Mouse (Mus musculus): ENCODE data around the gene Ptgs1. TPM values are rescaled to one million over a fixed set of nuclear protein-coding genes. Genes with fewer than 3 reads are reported as not detected.
"Not testable (repeated sequence)": the region's sequence is repeated elsewhere in the genome, so short reads cannot be mapped to it uniquely, and the experiment has no call there.

The Ptgs1 gene
- 7.4 and 8.1 TPM in 2 replicates for polyA plus RNA-seq (2015; fragmentation: Nextera tagmentation; extraction: Ambion mirVana)

- H3K36me3 ChIP-seq: no peaks in the 10 kb centered on the region
- peaks cover 12% of the 10 kb centered on the region for H3K4me1 ChIP-seq
- WGBS: under 1% methylated on average over 18 of the region's 18 CpGs
- peak within 1 kb of the TSS; percentile 47; the same call in 1 of the 2 replicates for H3K9ac ChIP-seq (replicated peaks)
- peak within 1 kb of the TSS; percentile 40 for H3K4me3 ChIP-seq (replicated peaks)
- H3K27me3 ChIP-seq (replicated peaks): peaks cover 21% of the 10 kb centered on the region
- peak within 1 kb of the TSS; percentile 72 for H3K4me2 ChIP-seq
- no peak within 1 kb of the TSS for H3K27ac ChIP-seq (replicated peaks)
- no peak for ATAC-seq (ENCODE audit: low FRiP score)
- H3K9me3 ChIP-seq (replicated peaks): no peaks in the 10 kb centered on the region
Measured at GRCm38 (mm10) chr2:36230366-36230765, at the start of gene Ptgs1. TSS of gene Ptgs1 (plus strand) at chr2:36230426.

- not testable (repeated sequence) for H3K27me3 ChIP-seq (replicated peaks); H3K9me3 ChIP-seq (replicated peaks); H3K27ac ChIP-seq (replicated peaks); ATAC-seq (ENCODE audit: low FRiP score); H3K4me2 ChIP-seq; H3K9ac ChIP-seq (replicated peaks); H3K4me3 ChIP-seq (replicated peaks); H3K4me1 ChIP-seq
- H3K36me3 ChIP-seq: peaks cover 13% of the 10 kb centered on the region
- 85% methylated on average over 4 of the region's 4 CpGs for WGBS
Measured at GRCm38 (mm10) chr2:36181587-36182368, 48.4 kb upstream of the Ptgs1 start.

GRCm38 (mm10) chr2:36183278-36183677, 46.9 kb upstream of the Ptgs1 start:
- H3K4me2 ChIP-seq: no peak overlapping the region
- H3K27ac ChIP-seq (replicated peaks): no peak overlapping the region
- H3K9me3 ChIP-seq (replicated peaks): no peaks in the 10 kb centered on the region
- H3K27me3 ChIP-seq (replicated peaks): no peaks in the 10 kb centered on the region
- 80% methylated on average over 2 of the region's 2 CpGs for WGBS
- no peak for ATAC-seq (ENCODE audit: low FRiP score)
- no peak overlapping the region for H3K9ac ChIP-seq (replicated peaks)
- peaks cover 5% of the 10 kb centered on the region; the same call in 1 of the 2 replicates for H3K36me3 ChIP-seq
- H3K4me1 ChIP-seq: no peaks in the 10 kb centered on the region
- no peak overlapping the region for H3K4me3 ChIP-seq (replicated peaks)

- no peaks in the 10 kb centered on the region for H3K4me1 ChIP-seq
- no peak overlapping the region for H3K9ac ChIP-seq (replicated peaks)
- 88% methylated on average over 2 of the region's 2 CpGs for WGBS
- no peaks in the 10 kb centered on the region for H3K27me3 ChIP-seq (replicated peaks)
- no peak overlapping the region for H3K27ac ChIP-seq (replicated peaks)
- no peaks in the 10 kb centered on the region for H3K36me3 ChIP-seq
- H3K4me2 ChIP-seq: no peak overlapping the region
- H3K9me3 ChIP-seq (replicated peaks): no peaks in the 10 kb centered on the region
- ATAC-seq (ENCODE audit: low FRiP score): no peak
- no peak overlapping the region for H3K4me3 ChIP-seq (replicated peaks)
Measured at GRCm38 (mm10) chr2:36184192-36184591, 46.0 kb upstream of the Ptgs1 start.

GRCm38 (mm10) chr2:36184876-36185275, 45.4 kb upstream of the Ptgs1 start:
- H3K27me3 ChIP-seq (replicated peaks): no peaks in the 10 kb centered on the region
- H3K9ac ChIP-seq (replicated peaks): no peak overlapping the region
- H3K27ac ChIP-seq (replicated peaks): no peak overlapping the region
- H3K4me2 ChIP-seq: no peak overlapping the region
- no peaks in the 10 kb centered on the region for H3K36me3 ChIP-seq
- H3K4me1 ChIP-seq: no peaks in the 10 kb centered on the region
- 82% methylated on average over 6 of the region's 6 CpGs for WGBS
- ATAC-seq (ENCODE audit: low FRiP score): no peak
- no peaks in the 10 kb centered on the region for H3K9me3 ChIP-seq (replicated peaks)
- no peak overlapping the region for H3K4me3 ChIP-seq (replicated peaks)

- ATAC-seq (ENCODE audit: low FRiP score); H3K4me2 ChIP-seq; H3K27me3 ChIP-seq (replicated peaks); H3K9ac ChIP-seq (replicated peaks); H3K27ac ChIP-seq (replicated peaks); H3K4me3 ChIP-seq (replicated peaks); H3K9me3 ChIP-seq (replicated peaks); H3K36me3 ChIP-seq; H3K4me1 ChIP-seq: not testable (repeated sequence)
- 74% methylated on average over 6 of the region's 6 CpGs for WGBS
Measured at GRCm38 (mm10) chr2:36189200-36189599, 41.0 kb upstream of the Ptgs1 start.

GRCm38 (mm10) chr2:36191098-36191941, 38.9 kb upstream of the Ptgs1 start:
- 50% methylated on average over 12 of the region's 12 CpGs for WGBS
- no peaks in the 10 kb centered on the region for H3K27me3 ChIP-seq (replicated peaks)
- H3K9ac ChIP-seq (replicated peaks): no peak overlapping the region
- H3K4me1 ChIP-seq: 0 out of 2 replicates have a peak, but pooled peaks cover 4% of the 10 kb centered on the region
- H3K4me2 ChIP-seq: no peak overlapping the region
- no peak overlapping the region for H3K4me3 ChIP-seq (replicated peaks)
- ATAC-seq (ENCODE audit: low FRiP score): 0 out of 2 replicates have a peak, but pooled peaks have one; percentile 35
- H3K36me3 ChIP-seq: no peaks in the 10 kb centered on the region
- H3K9me3 ChIP-seq (replicated peaks): no peaks in the 10 kb centered on the region
- H3K27ac ChIP-seq (replicated peaks): no peak overlapping the region

- peaks cover 16% of the 10 kb centered on the region for H3K4me1 ChIP-seq
- H3K27me3 ChIP-seq (replicated peaks): peaks cover 25% of the 10 kb centered on the region
- ATAC-seq (ENCODE audit: low FRiP score): no peak
- no peak overlapping the region for H3K9ac ChIP-seq (replicated peaks)
- H3K27ac ChIP-seq (replicated peaks): no peak overlapping the region
- WGBS: 78% methylated on average over 3 of the region's 3 CpGs
- no peak overlapping the region for H3K4me2 ChIP-seq
- H3K4me3 ChIP-seq (replicated peaks): no peak overlapping the region
- H3K9me3 ChIP-seq (replicated peaks): no peaks in the 10 kb centered on the region
- H3K36me3 ChIP-seq: no peaks in the 10 kb centered on the region
Measured at GRCm38 (mm10) chr2:36197021-36197420, 33.2 kb upstream of the Ptgs1 start.

GRCm38 (mm10) chr2:36197919-36198881, 32.0 kb upstream of the Ptgs1 start:
- Histone ChIP-seq H3K4me2 (peak overlapping the region; percentile 40), H3K4me1 (peaks cover 27% of the 10 kb centered on the region), H3K9ac (replicated peaks) (0 out of 2 replicates have a peak overlapping the region, but pooled peaks have one; percentile 2), H3K36me3 (no peaks in the 10 kb centered on the region), H3K4me3 (replicated peaks) (no peak overlapping the region), H3K27me3 (replicated peaks) (peaks cover 30% of the 10 kb centered on the region), H3K27ac (replicated peaks) (no peak overlapping the region), H3K9me3 (replicated peaks) (no peaks in the 10 kb centered on the region)
- peak; percentile 43 for ATAC-seq (ENCODE audit: low FRiP score)
- WGBS: 9% methylated on average over 20 of the region's 20 CpGs

- Histone ChIP-seq H3K4me1 (peaks cover 34% of the 10 kb centered on the region), H3K4me2 (peak overlapping the region; percentile 40), H3K27ac (replicated peaks) (no peak overlapping the region), H3K27me3 (replicated peaks) (peaks cover 31% of the 10 kb centered on the region), H3K4me3 (replicated peaks) (no peak overlapping the region), H3K9ac (replicated peaks) (no peak overlapping the region), H3K36me3 (no peaks in the 10 kb centered on the region), H3K9me3 (replicated peaks) (no peaks in the 10 kb centered on the region)
- ATAC-seq (ENCODE audit: low FRiP score): no peak
- WGBS: 13% methylated on average over 3 of the region's 3 CpGs
Measured at GRCm38 (mm10) chr2:36198882-36199262, 31.4 kb upstream of the Ptgs1 start.

- H3K9ac ChIP-seq (replicated peaks): no peak overlapping the region
- whole genome bisulfite sequencing: 95% methylated on average over 2 of the region's 2 CpGs
- H3K4me1 ChIP-seq: peaks cover 38% of the 10 kb centered on the region
- no peak for ATAC-seq (ENCODE audit: low FRiP score)
- H3K27ac ChIP-seq (replicated peaks): no peak overlapping the region
- H3K4me2 ChIP-seq: no peak overlapping the region
- no peaks in the 10 kb centered on the region for H3K9me3 ChIP-seq (replicated peaks)
- H3K4me3 ChIP-seq (replicated peaks): no peak overlapping the region
- peaks cover 38% of the 10 kb centered on the region for H3K27me3 ChIP-seq (replicated peaks)
- no peaks in the 10 kb centered on the region for H3K36me3 ChIP-seq
Measured at GRCm38 (mm10) chr2:36200813-36201212, 29.4 kb upstream of the Ptgs1 start.

Measured in neural tube, embryonic 15.5 days (tissue).